Comparison of ENCODE assay signal across 8 mouse cellular contexts in genomic region chr3:60499718-60500450, GRCm38 (mm10). TPM values are rescaled to one million over a fixed set of nuclear protein-coding genes. Genes with fewer than 3 reads are reported as not detected.
DNase-seq lines count a peak whose midpoint lies in the region; ATAC-seq and TF ChIP-seq lines count a peak whose summit lies in the region.

No protein-coding gene starts in this region.

- no peak for ATAC-seq in limb, embryonic 15.5 days (ENCODE audit: insufficient number of reproducible peaks, low FRiP score, low TSS enrichment, low read depth)
- ATAC-seq in stomach, postnatal 0 days (ENCODE audit: low FRiP score, low TSS enrichment), result no peak

- H3K27me3 ChIP-seq in limb, embryonic 15.5 days, result no peaks in the 10 kb centered on the region
- H3K27me3 ChIP-seq in stomach, postnatal 0 days (ENCODE audit: control insufficient read depth, insufficient read depth, low read length), result no peaks in the 10 kb centered on the region

- peak; percentile 55 for DNase-seq in adrenal gland, adult 2 months
- no peak for DNase-seq in adrenal gland, postnatal 25 days
- DNase-seq in NIH3T3 (ENCODE audit: low read depth), result peak; percentile 61
- peak; percentile 35 for DNase-seq in forelimb bud, embryonic 11.5 days (ENCODE audit: low read depth, low spot score)
- DNase-seq in stomach, postnatal 0 days (ENCODE audit: low spot score), result no peak
- no peak for DNase-seq in urinary bladder, postnatal 36 days (ENCODE audit: low spot score in 2 of 2)
- DNase-seq in spleen, adult 12 weeks (ENCODE audit: low spot score), result no peak

- TF ChIP-seq CTCF in stomach, postnatal 0 days (IDR thresholded peaks at IDR 0.05; ENCODE audit: low read depth), result no peak

- peak overlapping the region; percentile 99 for H3K27ac ChIP-seq in limb, embryonic 15.5 days
- peak overlapping the region; percentile 100 for H3K27ac ChIP-seq in stomach, postnatal 0 days (replicated peaks)

- 46% methylated on average over 7 of the region's 7 CpGs for WGBS in limb, embryonic 15.5 days
- WGBS in stomach, postnatal 0 days, result 49% methylated on average over 7 of the region's 7 CpGs

- peak overlapping the region; percentile 93 for H3K4me3 ChIP-seq in limb, embryonic 15.5 days
- H3K4me3 ChIP-seq in stomach, postnatal 0 days (ENCODE audit: low read depth, low read length), result peak overlapping the region; percentile 91

- H3K4me2 ChIP-seq in limb, embryonic 15.5 days, result peak overlapping the region; percentile 49
- H3K4me2 ChIP-seq in stomach, postnatal 0 days (replicated peaks; ENCODE audit: low read depth), result peak overlapping the region; percentile 72

- no peak for TF ChIP-seq EP300 in stomach, postnatal 0 days (optimal IDR thresholded peaks at IDR 0.05)

- no peaks in the 10 kb centered on the region for H3K9me3 ChIP-seq in limb, embryonic 15.5 days
- no peaks in the 10 kb centered on the region for H3K9me3 ChIP-seq in stomach, postnatal 0 days (ENCODE audit: control insufficient read depth, low read length)

- H3K9ac ChIP-seq in limb, embryonic 15.5 days, result 0 out of 2 replicates have a peak overlapping the region, but pooled peaks have one; percentile 90
- peak overlapping the region; percentile 96 for H3K9ac ChIP-seq in stomach, postnatal 0 days (ENCODE audit: low read length)

- peaks cover 14% of the 10 kb centered on the region; the same call in 1 of the 2 replicates for H3K4me1 ChIP-seq in limb, embryonic 15.5 days
- H3K4me1 ChIP-seq in stomach, postnatal 0 days (replicated peaks; ENCODE audit: control insufficient read depth, insufficient read depth), result no peaks in the 10 kb centered on the region

- no peaks in the 10 kb centered on the region for H3K36me3 ChIP-seq in limb, embryonic 15.5 days
- no peaks in the 10 kb centered on the region for H3K36me3 ChIP-seq in stomach, postnatal 0 days (ENCODE audit: control insufficient read depth, insufficient read depth, low read length)

RNA-seq across cellular contexts. Expression of gene Mbnl1, which starts 27.3 kb away (rescaled TPM):
- total RNA-seq in adrenal gland, adult 2 months (2021), result 100 to 1,000 TPM; 563 to 574 TPM
- 174 and 252 TPM in 2 replicates for polyA plus RNA-seq in adrenal gland, adult 2 months (2012; rRNA removed)
- total RNA-seq in adrenal gland, postnatal 25 days (2021), result 556 and 573 TPM in 2 replicates
- polyA plus RNA-seq in limb, embryonic 15.5 days (2015; fragmentation: Nextera tagmentation; extraction: Ambion mirVana), result 109 and 113 TPM in 2 replicates
- 56.0 and 59.7 TPM in 2 replicates for polyA plus RNA-seq in stomach, postnatal 0 days (2015; fragmentation: Nextera tagmentation; extraction: Ambion mirVana)

Comparison
In these comparisons a context has a peak if more than half of its experiments do, and no peak if none do; other contexts are left out.
1. DNase-seq: peak in adrenal gland, adult 2 months (single experiment), NIH3T3 (single experiment) and forelimb bud, embryonic 11.5 days (single experiment); none in adrenal gland, postnatal 25 days (single experiment), stomach, postnatal 0 days (single experiment), urinary bladder, postnatal 36 days (0 of 2) and spleen, adult 12 weeks (single experiment).